Mouse (Mus musculus) spleen, adult 2 months (tissue): ENCODE results near the gene Dnajb4. TPM values are rescaled to one million over a fixed set of nuclear protein-coding genes. Genes with fewer than 3 reads are reported as not detected.
"Not testable (repeated sequence)": the region's sequence is repeated elsewhere in the genome, so short reads cannot be mapped to it uniquely, and the experiment has no call there.

Experiments used
- DNase-seq, 2 experiments: peaks; one replicate each; pipeline versions ENCODE4 v3.0.0 to v3.0.0-alpha.2; 2012 to 2021; ENCODE audit warnings: low spot score in 2 of 2, low read depth in 1 of 2
- H3K27ac ChIP-seq: fragments of 200-500 bp; 2 replicates; pipeline ENCODE4 v1.5.1; 2012; ENCODE audit warnings: low read length, inconsistent platforms; ENCODE audit not compliant: insufficient read depth
- H3K27me3 ChIP-seq: fragments of 200-500 bp; 2 replicates; pipeline ENCODE4 v1.6.1; 2012; ENCODE audit warnings: mild to moderate bottlenecking, moderate library complexity, low read length, inconsistent platforms; ENCODE audit not compliant: control insufficient read depth, insufficient read depth
- H3K36me3 ChIP-seq: fragments of 200-500 bp; 2 replicates; pipeline ENCODE4 v1.6.1; 2012; ENCODE audit warnings: mild to moderate bottlenecking, low read length, inconsistent platforms; ENCODE audit not compliant: control insufficient read depth, insufficient read depth
- H3K4me1 ChIP-seq: fragments of 200-500 bp; 2 replicates; pipeline ENCODE4 v1.6.1; 2011; ENCODE audit warnings: inconsistent platforms; ENCODE audit not compliant: control insufficient read depth, insufficient read depth, insufficient read length
- H3K4me3 ChIP-seq: fragments of 200-500 bp; 2 replicates; pipeline ENCODE4 v1.5.1; 2011; ENCODE audit warnings: mild to moderate bottlenecking, inconsistent platforms; ENCODE audit not compliant: insufficient read depth, insufficient read length; ENCODE audit errors: extremely low read depth
- CTCF ChIP-seq: fragments of 200-500 bp; IDR thresholded peaks from 2 replicates; pipeline ENCODE4 v1.5.1; 2011; ENCODE audit warnings: mild to moderate bottlenecking, inconsistent platforms; ENCODE audit not compliant: insufficient read depth, insufficient read length, insufficient replicate concordance; ENCODE audit errors: extremely low read depth
- POLR2A ChIP-seq: fragments of 200-500 bp; IDR thresholded peaks from 2 replicates; pipeline ENCODE4 v1.6.1; 2011; ENCODE audit warnings: low read depth, low read length, inconsistent platforms
- WGBS: fragments of 180-500 bp; shearing (Covaris S2); methylation state at CpG from one replicate; pipeline ENCODE4 v1.1.7; 2018; 5-methylcytosine and 5-hydroxymethylcytosine counted together
- polyA plus RNA-seq: library from polyadenylated mRNA; depleted of rRNA; stranded (reverse); fragments of >200 nt; gene quantifications from 2 replicates; pipeline ENCODE4 v1.2.3, GENCODE M21; 2012

Gene Dnajb4
- polyA plus RNA-seq, 1 experiment, result 2.4 TPM

- WGBS, result 95% methylated on average over 3 of the region's 3 CpGs
- DNase-seq, result no peak
These were observed 8.9 kb downstream of the Dnajb4 start for GRCm38 (mm10) chr3:152201181-152201580.

GRCm38 (mm10) chr3:152199125-152199524 lies 11.0 kb downstream of the Dnajb4 start:
- DNase-seq, result no peak
- Histone ChIP-seq H3K27me3 (no peaks in the 10 kb centered on the region), H3K4me1 (no peaks in the 10 kb centered on the region; the same call in 1 of the 2 replicates), H3K27ac (no peak overlapping the region), H3K4me3 (no peak overlapping the region), H3K36me3 (no peaks in the 10 kb centered on the region)
- 76% methylated on average over 3 of the region's 3 CpGs for whole genome bisulfite sequencing
- TF ChIP-seq CTCF (no peak), POLR2A (no peak)

More at GRCm38 (mm10) chr3:152201181-152201580, 8.9 kb downstream of the Dnajb4 start:
- H3K4me1 ChIP-seq, result no peaks in the 10 kb centered on the region; the same call in 1 of the 2 replicates
- no peak overlapping the region for H3K27ac ChIP-seq
- no peaks in the 10 kb centered on the region for H3K27me3 ChIP-seq
- TF ChIP-seq POLR2A (no peak), CTCF (no peak)
- H3K4me3 ChIP-seq, result no peak overlapping the region
- no peaks in the 10 kb centered on the region for H3K36me3 ChIP-seq

GRCm38 (mm10) chr3:152197246-152197645 lies 12.9 kb downstream of the Dnajb4 start:
- not testable (repeated sequence) for DNase-seq, H3K27ac ChIP-seq, H3K36me3 ChIP-seq, H3K4me1 ChIP-seq, H3K27me3 ChIP-seq, H3K4me3 ChIP-seq
- WGBS, result 49% methylated on average over 2 of the region's 2 CpGs

- DNase-seq, result peak; percentile 79 to 82
- no peaks in the 10 kb centered on the region for H3K27me3 ChIP-seq
- H3K27ac ChIP-seq, result peak overlapping the region; percentile 78
- no peaks in the 10 kb centered on the region; the same call in 1 of the 2 replicates for H3K4me1 ChIP-seq
- TF ChIP-seq POLR2A (peak; percentile 84), CTCF (no peak)
- no peaks in the 10 kb centered on the region for H3K36me3 ChIP-seq
- under 1% methylated on average over 17 of the region's 17 CpGs for WGBS
- peak overlapping the region; percentile 69 for H3K4me3 ChIP-seq
These were observed 16.4 kb downstream of the Dnajb4 start for GRCm38 (mm10) chr3:152193635-152194097.

GRCm38 (mm10) chr3:152193177-152193576 lies 16.9 kb downstream of the Dnajb4 start:
- TF ChIP-seq CTCF (no peak), POLR2A (no peak)
- Histone ChIP-seq H3K27ac (peak overlapping the region; percentile 78), H3K4me1 (no peaks in the 10 kb centered on the region; the same call in 1 of the 2 replicates), H3K4me3 (peak overlapping the region; percentile 69), H3K36me3 (no peaks in the 10 kb centered on the region), H3K27me3 (no peaks in the 10 kb centered on the region)
- WGBS, result under 1% methylated on average over 7 of the region's 7 CpGs
- no peak for DNase-seq

GRCm38 (mm10) chr3:152192238-152192931 lies 17.7 kb downstream of the Dnajb4 start:
- DNase-seq, result no peak
- Histone ChIP-seq H3K36me3 (no peaks in the 10 kb centered on the region), H3K4me1 (no peaks in the 10 kb centered on the region; the same call in 1 of the 2 replicates), H3K27me3 (no peaks in the 10 kb centered on the region), H3K27ac (peak overlapping the region; percentile 16; the same call in 1 of the 2 replicates), H3K4me3 (peak overlapping the region; percentile 49)
- TF ChIP-seq CTCF (no peak), POLR2A (no peak)
- WGBS, result 7% methylated on average over 11 of the region's 11 CpGs

GRCm38 (mm10) chr3:152191791-152192237 lies 18.3 kb downstream of the Dnajb4 start:
- peak overlapping the region; percentile 44; the same call in 1 of the 2 replicates for H3K27ac ChIP-seq
- no peaks in the 10 kb centered on the region for H3K36me3 ChIP-seq
- TF ChIP-seq CTCF, result no peak
- no peak for TF ChIP-seq POLR2A
- no peak for DNase-seq
- WGBS, result 23% methylated on average over 6 of the region's 6 CpGs
- H3K4me3 ChIP-seq, result peak overlapping the region; percentile 22; the same call in 1 of the 2 replicates
- no peaks in the 10 kb centered on the region for H3K27me3 ChIP-seq
- no peaks in the 10 kb centered on the region for H3K4me1 ChIP-seq
